Mouse (Mus musculus) E14TG2a.4 (cell line): ENCODE data around the gene Jakmip3.

Experiments used
- CTCF ChIP-seq: conservative IDR thresholded peaks from 2 replicates; pipeline ENCODE4 v1.5.1; 2014; ENCODE audit warnings: low read length
- NANOG ChIP-seq: IDR thresholded peaks from 2 replicates; pipeline ENCODE4 v1.6.1; 2014; ENCODE audit warnings: borderline replicate concordance, low read length, mixed read lengths

- TF ChIP-seq CTCF (no peak), NANOG (no peak)
Observed at GRCm38 (mm10) chr7:138945668-138946067, 5.1 kb downstream of the Jakmip3 start.
